Mouse (Mus musculus) adrenal gland, adult (tissue): ENCODE measurements around the gene Sirt7.
"Not testable (repeated sequence)": the region's sequence is repeated elsewhere in the genome, so short reads cannot be mapped to it uniquely, and the experiment has no call there.

Source experiments
- DNase-seq, 2 experiments: peaks; one replicate each; pipeline ENCODE4 v3.0.0; 2022 to 2023; ENCODE audit warnings: low spot score in 1 of 2; ENCODE audit not compliant: inconsistent age in 2 of 2

Sirt7 gene

GRCm38 (mm10) chr11:120597240-120598235 lies 27.5 kb downstream of the Sirt7 start:
- DNase-seq, result peak; percentile 45 to 67

- DNase-seq, result no peak
These were observed 36.5 kb downstream of the Sirt7 start for GRCm38 (mm10) chr11:120588531-120588930.

- no peak for DNase-seq
These were observed 41.1 kb downstream of the Sirt7 start for GRCm38 (mm10) chr11:120583937-120584336.

- not testable (repeated sequence) for DNase-seq
These were observed 42.1 kb downstream of the Sirt7 start for GRCm38 (mm10) chr11:120582982-120583293.

GRCm38 (mm10) chr11:120582268-120582981 lies 42.6 kb downstream of the Sirt7 start:
- peak; percentile 45 to 80 for DNase-seq

- DNase-seq, result peak; percentile 91 to 96
These were observed 43.4 kb downstream of the Sirt7 start, which contains the start of gene Arhgdia for GRCm38 (mm10) chr11:120581490-120582267. Gene Arhgdia (minus strand): TSS chr11:120581624.

- peak; percentile 50 to 81 for DNase-seq
These were observed 44.1 kb downstream of the Sirt7 start for GRCm38 (mm10) chr11:120580871-120581331.

GRCm38 (mm10) chr11:120580190-120580589 lies 44.9 kb downstream of the Sirt7 start:
- peak; percentile 39 to 63 for DNase-seq

- DNase-seq, result peak; percentile 68 to 90
These were observed 45.5 kb downstream of the Sirt7 start for GRCm38 (mm10) chr11:120579316-120580107.

- peak in 1 of 2 experiments; percentile 39 for DNase-seq
These were observed 46.3 kb downstream of the Sirt7 start for GRCm38 (mm10) chr11:120578694-120579243.

- DNase-seq, result peak in 1 of 2 experiments; percentile 45
These were observed 46.9 kb downstream of the Sirt7 start for GRCm38 (mm10) chr11:120578024-120578693.

- DNase-seq, result peak in 1 of 2 experiments; percentile 68
These were observed 47.6 kb downstream of the Sirt7 start for GRCm38 (mm10) chr11:120577211-120578023.

- DNase-seq, result no peak
These were observed 48.6 kb downstream of the Sirt7 start for GRCm38 (mm10) chr11:120576365-120576981.

- DNase-seq, result no peak
These were observed 49.1 kb downstream of the Sirt7 start for GRCm38 (mm10) chr11:120575940-120576339.

- no peak for DNase-seq
These were observed 50.0 kb downstream of the Sirt7 start for GRCm38 (mm10) chr11:120575046-120575445.

- DNase-seq, result peak in 1 of 2 experiments; percentile 30
These were observed 50.8 kb downstream of the Sirt7 start for GRCm38 (mm10) chr11:120574278-120574600.

GRCm38 (mm10) chr11:120573585-120574277 lies 51.3 kb downstream of the Sirt7 start:
- no peak for DNase-seq
